Mouse (Mus musculus) c-Kit-positive CD71-positive TER-119-positive erythroid progenitor cells, embryonic 14.5 days (primary cell): ENCODE results near the gene Ccl4.

ENCODE experiments used
- DNase-seq: peaks from one replicate; pipeline ENCODE4 v3.0.0-alpha.2; 2013; ENCODE audit warnings: low spot score

Ccl4 gene

DNA sequence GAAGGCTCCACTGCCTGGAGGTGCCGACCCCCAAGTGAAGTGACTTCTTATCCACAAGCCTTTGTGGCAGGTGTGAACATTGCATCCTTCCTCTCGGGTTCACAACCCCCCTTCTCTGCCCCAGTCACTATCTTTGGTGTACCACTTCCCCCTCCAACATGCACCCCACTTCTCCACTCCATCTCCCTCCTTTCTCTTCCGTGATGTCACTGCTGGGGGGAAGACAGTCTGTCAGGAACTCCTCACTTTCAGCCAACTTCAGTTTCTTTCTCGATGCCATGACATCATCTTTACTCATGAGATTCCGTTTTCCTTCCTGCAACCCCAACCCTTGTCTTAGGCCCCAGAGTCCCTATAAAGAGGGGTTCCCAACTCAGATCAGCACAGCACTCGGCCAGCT lies at the start of gene Ccl4:
TSS of gene Ccl4 (plus strand) at position 381 of the 400 bp plus-strand sequence.
- DNase-seq: no peak

DNA sequence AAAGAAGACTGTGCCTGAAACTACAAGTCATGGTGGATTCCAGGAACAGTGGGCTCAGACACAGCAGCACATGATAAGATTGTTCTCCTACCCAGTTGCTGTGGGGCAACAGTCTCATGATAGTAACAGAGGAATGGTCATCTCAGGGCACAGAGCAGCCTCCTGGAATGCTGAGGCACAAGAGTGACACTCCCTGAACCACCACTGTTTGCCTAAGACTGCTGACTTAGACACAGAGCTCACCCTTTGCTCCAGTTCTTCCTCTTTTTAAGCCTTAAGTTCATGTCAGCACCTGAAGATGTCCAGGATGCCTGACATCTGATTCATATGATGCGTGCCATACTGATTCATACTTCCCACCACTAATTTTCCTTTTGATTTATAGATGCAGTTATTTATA lies 45.8 kb upstream of the Ccl4 start:
- DNase-seq: no peak

DNA sequence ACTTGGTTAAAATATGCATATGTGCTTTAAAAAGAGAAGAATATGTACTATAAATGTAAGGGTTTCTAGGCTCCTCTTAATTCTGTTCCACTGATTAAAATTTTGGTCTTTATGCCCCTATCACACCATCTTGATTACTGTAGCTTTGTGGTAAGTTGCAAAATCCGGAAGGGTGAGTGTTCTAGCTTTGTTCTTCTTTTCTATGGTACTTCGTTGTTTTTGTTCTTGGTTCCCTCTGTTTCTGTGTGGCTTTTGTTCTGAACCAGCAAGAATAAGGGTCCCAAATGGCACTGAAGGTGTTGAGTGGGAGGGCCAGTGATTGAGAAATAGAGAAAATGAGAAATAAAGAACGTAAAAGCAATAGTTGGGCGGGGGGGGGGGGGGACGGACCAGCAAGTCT lies 44.1 kb upstream of the Ccl4 start:
- DNase-seq: no peak

DNA sequence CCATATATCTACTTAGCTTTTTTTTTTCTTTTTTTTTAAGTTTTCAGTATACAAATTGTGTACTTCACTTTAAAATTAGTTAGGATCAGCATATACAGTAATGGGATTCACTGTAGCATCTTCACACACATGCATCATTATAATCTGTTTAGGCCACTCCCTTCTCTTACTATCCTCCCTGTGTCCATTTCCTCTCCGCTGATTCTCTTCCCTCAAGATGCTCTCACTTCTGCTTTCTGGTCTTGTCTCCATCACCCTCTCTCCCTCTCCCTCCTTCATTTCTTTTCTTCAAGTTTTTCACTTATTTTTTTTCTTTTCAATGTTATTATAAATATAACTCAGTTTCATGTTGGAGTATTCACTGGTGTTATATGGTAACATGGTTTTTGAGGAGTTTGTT lies 43.3 kb upstream of the Ccl4 start:
- no peak for DNase-seq

DNA sequence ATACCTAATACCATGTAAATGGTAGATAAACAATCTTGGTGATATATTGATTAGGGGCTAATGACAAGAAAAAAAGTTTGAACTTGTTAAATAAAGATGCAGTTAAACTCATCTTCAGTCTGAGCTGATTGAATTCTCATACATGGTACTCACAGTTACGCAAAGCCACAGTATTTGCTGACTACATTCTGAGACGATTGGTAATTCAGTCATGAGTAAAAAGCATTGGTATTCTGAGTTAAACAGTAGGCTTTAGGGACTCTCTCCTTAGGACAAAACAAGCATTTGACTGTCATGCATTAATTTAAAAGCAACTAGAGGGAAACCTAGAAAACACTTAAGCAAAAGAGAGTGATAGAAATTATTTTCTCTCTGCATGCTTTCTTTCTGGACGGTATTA lies 38.8 kb upstream of the Ccl4 start:
- no peak for DNase-seq

DNA sequence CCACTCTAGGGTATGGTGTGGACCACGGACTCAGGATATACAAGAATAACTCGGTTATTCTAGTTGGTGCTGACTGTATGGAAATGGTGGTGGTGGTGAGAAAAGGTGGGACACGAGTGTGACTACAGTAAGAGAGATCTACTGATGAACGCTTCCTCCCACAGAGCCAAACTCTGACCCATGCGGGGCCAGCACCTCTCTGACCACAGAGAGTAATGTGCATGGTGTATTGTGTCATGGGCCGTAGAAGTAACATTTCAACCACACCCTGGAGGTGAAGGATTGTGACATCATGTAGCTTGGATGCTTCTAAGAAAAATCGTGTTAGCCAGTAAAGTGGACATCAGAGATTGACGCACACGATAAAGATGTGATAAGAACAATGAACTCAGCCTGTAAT lies 33.6 kb upstream of the Ccl4 start:
- no peak for DNase-seq

DNA sequence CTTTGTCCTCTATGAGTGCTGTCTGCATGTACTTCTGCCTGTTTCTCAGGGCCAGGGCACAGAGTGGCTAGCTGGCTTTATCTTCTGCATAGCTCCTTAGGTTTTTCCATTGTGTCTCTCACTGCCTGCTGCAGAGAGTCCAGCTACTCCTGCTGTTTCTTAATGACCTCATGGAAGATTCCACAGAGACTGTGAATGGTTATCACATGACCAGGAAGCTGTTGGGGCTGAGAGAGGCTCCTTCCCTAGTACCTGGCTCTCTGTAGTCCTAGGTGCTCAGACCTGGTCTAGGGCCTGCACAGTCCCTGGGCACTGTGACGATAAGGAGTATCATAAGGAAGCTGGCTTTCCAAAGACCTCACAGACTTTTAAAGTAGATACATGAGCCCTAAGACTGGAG lies 31.8 kb upstream of the Ccl4 start:
- DNase-seq: no peak

DNA sequence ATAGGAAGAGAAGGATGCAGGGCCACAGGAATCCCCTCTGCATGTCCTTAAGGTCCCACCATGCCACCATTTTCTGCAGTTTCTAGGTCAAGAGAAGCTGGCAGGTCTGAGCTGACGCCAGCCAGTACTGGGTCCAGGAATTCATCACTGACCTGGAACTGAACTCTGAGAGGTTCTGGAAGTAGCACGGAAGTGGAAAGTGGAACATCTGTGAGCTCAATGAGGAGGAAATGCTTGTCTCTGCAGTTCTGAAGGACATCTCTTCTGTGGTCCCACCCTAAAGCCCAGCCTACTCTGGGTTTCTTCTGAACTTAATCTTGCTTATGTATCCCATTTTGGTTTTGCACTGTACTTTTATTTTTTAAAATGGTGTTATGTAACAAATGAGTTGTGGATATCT lies 31.3 kb upstream of the Ccl4 start:
- DNase-seq: no peak

DNA sequence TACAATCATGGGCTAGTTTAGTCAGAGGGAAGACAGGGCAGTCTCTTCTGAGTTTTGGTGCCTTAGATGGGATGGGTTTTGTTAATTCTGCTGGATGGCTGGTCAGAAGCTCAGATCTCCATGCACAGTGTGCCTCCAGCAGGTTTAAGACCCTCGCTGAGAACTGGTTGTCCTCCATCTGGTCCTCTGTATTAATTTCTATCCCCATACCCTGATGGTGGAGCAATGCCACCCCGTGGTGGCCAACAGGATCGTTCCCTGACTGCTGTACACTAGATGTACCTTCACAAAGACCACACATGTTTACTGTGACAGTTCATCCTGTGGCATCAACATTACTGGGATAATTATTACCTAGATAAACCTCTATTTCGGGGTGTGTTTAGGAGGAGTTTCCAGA lies 29.6 kb upstream of the Ccl4 start:
- no peak for DNase-seq

DNA sequence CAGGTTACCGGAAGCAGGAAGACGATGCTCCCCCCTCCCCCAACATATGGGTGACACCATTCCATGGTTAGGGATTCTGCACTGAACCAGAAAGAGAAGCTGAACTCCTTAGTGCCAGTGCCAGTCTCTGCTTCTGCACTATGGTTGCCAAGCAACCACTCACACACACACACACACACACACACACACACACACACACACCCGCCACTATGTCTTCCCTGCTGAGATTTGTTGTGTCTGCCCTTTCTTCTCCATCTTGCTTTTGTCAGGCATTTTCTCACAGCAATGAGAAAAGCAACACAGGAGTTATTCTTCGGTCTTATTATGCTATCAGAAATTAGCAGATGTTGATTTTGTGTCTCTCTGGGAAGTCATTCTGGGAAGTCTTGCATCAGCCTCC lies 28.0 kb upstream of the Ccl4 start:
- no peak for DNase-seq

DNA sequence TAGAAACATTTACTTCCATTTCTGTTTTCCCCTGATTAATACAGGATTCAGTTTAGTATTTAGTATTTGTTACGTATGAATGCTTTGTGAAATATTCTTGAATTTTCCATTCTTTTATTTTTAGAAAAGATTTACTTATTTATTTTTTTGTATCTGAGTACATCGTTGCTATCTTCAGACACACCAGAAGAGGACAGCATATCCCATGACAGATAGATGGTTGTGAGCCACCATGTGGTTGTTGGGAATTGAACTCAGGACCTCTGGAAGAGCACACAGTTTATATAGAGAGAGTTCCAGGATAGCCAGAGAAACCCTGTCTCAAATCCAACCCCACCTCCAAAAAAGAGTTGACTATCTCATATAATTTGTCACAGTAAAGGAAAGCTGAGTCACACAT lies 27.5 kb upstream of the Ccl4 start:
- DNase-seq: no peak

DNA sequence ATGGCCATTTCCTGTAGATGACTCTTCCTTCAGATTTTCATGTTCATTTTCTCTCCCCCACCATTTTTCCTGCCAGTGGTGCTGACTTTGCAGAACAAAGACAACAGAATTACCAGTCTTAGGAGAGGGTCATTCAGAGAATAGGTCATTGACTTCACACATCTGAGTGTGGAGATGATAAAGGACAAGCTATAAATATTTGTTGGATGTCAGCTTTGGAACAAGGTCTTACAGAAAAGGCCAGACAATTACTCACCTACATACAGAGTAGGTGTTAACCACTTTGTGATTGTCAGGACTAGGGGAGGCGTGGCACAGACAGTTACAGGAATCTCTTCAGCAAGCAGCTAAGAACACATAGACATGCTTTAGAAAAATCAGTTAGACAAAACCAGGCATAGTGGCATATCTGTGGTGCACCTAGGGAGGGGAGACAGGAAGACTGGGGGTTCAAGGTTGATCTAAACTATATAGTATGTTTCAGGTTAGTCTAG lies 25.6 kb upstream of the Ccl4 start:
- no peak for DNase-seq

DNA sequence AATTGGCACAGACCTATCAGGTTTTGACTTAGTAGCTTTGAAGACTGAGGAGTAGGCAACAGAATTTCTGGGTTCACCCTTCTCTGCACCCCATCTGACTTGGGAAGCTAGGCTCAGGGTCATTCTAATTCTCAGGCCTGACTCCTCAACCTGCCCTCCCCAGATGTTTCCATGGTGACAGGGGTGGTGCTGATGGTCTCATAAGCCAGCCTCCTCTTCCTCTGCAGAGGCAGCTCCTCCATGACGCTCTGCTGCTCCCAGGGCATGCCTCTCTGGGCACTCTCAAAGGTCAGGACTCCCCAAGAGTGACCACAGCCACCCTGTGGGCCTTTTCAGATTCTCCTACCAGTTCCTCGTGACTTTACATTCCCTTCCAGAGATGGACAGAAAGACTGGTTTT lies 23.4 kb upstream of the Ccl4 start:
- no peak for DNase-seq

DNA sequence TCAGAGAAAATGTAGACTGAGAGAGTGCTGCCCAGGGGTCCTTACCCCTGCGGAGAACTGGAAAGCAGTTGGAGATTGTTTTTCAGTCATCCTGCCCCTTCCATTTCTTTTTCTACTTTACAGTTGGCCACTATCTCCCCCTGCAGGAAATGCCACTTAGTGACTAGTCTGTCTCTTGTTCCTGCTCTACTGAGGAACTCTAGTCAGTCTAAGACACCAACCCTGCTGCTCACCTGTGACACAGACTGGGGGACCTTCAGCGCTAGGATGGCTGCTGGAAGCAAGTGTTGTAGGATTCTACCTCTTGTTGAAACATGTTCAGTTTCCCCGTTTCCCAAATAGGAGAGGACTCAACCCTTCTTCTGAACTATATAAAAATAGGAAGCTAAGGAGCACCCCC lies 22.9 kb upstream of the Ccl4 start:
- no peak for DNase-seq

DNA sequence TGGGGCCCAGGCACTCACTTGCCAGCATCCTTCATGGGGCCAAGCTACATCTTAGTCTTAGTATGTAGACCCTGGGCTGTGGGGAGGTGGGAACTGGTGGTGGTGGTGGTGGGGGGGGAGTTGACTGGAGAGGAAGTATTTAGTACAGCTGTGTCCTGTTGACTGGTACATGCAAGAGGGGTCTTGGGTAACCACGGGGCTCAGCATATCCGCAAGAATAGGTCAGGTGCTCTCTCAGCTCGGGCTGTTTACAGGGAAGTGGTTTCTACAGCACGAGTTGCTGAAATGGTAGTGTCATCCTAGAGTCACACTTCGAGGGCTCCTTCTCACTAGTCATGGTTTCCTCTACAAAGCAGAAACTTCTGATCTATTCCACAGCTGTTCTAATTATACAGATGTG lies 22.2 kb upstream of the Ccl4 start:
- peak; percentile 4 for DNase-seq

DNA sequence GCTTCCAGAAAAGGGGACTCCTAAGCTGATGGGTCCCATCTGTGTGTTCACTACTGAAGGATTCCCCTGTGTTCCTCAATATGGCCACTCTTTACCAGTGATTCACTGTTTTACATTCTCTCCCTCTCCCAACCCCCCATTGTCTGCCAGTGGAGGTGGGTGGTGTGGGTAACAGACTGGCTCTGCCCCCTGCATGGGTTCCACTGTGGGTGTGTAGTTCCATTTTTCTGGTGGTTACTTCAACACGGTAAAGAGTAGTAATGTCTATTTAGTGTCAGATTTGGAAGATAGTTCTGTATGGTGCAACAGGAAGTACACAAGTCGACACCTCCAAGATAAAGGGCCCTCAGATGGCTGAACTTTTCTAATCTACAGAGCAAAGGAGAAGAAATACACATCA lies 21.2 kb upstream of the Ccl4 start:
- no peak for DNase-seq

DNA sequence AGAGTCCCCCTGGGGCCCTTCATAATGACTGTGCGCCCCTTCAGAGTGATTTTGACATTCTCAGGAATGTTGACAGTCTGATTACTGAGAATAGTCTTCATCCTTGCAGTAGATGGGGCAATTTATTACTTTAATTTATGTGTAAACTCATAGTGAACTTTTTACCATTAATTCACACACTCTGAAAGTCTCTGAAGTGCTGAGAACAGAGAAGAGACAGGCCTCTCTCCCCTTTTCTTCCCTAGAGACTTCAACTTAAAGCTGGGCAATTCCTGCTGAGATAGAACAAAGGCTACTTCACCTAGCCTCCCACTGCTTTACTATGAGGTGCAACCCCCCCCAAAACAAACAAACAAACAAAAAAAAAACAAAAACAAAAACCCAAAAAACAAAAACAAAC lies 16.9 kb upstream of the Ccl4 start, which contains the start of gene Rpl9-ps1:
TSS of gene Rpl9-ps1 (minus strand) at position 101 of the 400 bp plus-strand sequence.
- no peak for DNase-seq

DNA sequence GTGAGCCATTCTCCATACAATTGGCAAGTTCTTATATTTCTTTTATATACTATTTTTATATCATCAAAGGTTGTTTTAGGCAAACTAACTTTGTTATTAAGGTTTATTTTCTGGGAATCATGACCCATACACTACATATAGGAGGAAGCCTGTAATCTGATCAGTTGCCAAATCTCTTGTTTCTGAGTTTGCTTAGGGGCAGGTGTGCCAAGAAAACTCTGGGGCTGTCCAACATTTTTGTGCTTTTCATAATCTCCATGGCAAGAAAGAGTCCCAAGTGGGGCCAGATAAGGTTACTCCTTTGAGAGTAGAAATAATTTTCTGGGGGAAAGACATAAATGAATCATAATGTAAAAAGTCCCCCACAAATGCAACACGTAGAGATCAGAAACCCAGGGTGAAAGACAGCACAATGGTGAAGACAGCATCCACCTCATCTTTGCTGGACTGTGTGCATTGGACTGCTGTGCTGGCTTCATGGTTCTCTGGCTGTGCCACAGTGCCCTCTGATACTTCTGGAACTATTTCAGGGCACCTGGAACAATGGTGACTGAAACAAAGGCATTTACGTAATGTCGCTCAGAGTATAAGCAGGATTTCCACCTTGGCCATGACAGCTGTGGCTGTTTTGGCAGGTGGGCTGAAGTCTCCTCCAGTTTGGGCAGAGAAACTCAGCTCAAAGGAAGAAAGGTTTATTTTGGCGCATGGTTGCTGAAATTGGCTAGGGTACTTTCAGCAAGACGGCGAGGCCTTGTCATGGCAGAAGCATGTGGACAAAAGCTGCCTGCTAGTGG lies 15.8 kb upstream of the Ccl4 start:
- no peak for DNase-seq

DNA sequence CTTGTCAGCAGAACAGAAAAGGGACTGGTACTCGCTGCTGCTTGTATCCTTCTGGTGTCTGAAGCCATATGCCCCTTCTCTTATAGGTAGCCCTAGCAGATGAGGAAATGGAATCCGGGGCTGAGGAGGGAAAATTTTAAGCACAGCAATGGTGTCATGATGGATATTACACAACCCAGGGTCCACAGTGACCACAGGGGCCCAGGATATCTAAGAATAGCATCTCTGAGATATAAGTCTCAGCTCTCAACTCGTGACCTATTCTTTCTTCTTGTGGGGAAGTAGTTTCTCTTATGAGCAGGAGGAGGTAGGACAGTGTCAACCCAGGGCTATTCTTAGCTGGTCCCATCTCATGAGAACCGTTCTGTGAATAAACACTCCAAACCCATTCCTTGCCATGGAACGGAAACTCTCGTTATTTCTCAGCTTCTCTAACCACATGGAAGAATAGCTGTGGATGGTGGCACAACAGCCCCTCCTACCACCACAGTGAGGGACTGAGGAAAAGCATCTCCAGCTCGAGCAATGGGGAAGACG lies 13.0 kb upstream of the Ccl4 start, which contains the start of gene Ccl3:
TSS of gene Ccl3 (minus strand) at position 51 of the 537 bp plus-strand sequence.
- DNase-seq: no peak

DNA sequence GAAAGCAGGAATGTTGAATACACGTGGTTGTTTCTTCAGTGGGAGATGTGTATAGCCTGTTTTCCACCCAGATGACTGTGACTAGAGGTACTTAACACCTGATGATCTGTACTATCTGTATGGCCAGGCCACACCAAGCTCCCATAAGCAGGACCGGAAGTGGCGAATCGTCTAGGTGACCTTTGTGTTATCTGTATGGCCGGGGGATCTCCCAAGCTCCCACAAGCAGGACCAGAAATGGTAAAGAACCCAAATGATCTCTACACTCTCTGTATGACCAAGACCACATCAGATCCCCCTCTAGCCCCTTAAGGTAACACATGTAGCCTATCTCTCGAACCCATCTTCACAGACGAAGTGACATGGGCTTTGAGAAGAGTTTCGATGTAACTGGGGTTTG lies 7.8 kb upstream of the Ccl4 start:
- DNase-seq: no peak

DNA sequence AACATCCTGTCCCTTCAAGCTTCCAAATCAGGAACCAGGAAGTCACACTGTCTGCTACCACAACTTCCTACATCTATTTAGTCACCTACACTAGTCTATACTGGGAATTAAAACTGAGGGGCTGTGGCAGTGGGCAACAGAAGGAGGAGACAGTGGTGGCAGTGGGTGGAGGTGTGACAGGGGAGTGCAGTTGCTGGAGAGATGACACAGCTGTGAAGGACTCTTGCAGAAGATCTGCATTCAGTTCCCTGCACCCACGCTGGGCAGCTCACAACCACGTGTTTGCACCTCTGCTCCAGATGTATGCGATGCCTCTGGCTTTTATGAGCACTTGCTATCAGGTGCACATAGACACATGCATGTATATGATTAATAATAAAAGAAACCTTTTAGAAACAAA lies 4.9 kb upstream of the Ccl4 start:
- no peak for DNase-seq

DNA sequence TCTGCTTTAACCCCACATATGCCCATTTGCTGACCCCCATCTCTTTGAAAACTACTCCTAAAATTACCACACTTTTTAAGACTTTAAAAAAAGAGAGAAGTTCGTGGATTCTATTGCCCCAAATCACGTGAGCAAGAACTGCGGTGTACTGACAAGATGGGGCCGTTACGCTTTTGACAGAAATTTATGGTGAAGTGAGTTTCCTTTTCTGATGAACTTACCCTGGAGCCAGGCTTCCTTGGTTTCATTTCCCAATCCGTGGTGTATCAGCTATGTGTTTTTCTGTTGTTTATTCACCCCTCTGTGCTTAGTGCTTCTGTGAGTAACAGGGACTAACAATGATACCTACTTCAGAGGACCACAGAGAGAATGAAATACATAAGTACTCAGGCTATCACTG lies 3.6 kb upstream of the Ccl4 start:
- no peak for DNase-seq

DNA sequence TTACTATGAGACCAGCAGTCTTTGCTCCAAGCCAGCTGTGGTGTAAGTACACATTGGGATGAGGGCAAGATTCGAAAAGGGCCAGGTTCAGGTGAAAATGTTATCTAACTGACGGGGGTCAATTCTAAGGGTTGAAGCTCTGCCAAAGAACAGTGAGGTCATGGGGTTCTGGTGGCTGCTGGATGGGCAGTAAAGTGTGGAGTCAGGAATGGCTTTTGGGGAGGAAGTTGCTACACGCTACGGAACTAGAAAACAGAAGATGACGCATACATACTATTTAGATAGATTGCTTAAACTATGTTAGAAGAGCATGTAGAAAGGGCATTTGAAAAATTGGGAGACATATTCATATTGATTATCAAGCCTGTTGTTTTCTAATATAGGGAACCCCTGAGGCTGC lies 1.1 kb downstream of the Ccl4 start:
- no peak for DNase-seq

DNA sequence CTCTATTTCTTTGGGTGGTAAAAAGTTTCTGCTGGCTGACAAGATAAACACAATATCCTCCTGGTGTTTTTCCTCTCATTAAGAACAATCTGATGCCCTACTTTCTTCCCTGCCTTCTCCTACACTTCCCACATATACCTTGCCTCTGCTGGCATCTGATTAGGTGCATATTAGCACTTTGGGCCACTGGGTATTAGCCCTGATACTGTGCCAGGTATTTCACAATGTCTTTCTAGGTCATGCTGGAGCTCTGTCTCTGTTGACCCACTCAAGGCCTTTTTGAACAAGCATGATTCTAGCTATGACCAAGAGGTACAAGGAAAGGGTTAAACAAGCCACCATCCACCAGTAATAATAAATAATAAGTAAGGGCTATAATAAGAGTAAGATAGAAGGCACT lies 9.4 kb downstream of the Ccl4 start:
- DNase-seq: no peak
